Mouse (Mus musculus): ENCODE data around the gene Slc7a6.

GRCm38 (mm10) chr8:106237106-106237505, 68.4 kb downstream of the Slc7a6 start:
- TF ChIP-seq POLR2A (IDR thresholded peaks at IDR 0.05; ENCODE audit: borderline replicate concordance, insufficient read depth, low read length), result no peak
- TF ChIP-seq CTCF (IDR thresholded peaks at IDR 0.05; ENCODE audit: borderline replicate concordance, insufficient read depth, low read depth, low read length), result no peak
